Mouse (Mus musculus) kidney, adult 2 months (tissue): ENCODE results near the gene Slc24a3. TPM values are rescaled to one million over a fixed set of nuclear protein-coding genes. Genes with fewer than 3 reads are reported as not detected.

ENCODE experiments used
- DNase-seq: peaks from one replicate; pipeline ENCODE4 v3.0.0; 2021
- H3K27ac ChIP-seq: fragments of 200-500 bp; 2 replicates; pipeline ENCODE4 v1.5.1; 2012; ENCODE audit warnings: low read depth, low read length, control low read depth, inconsistent platforms; ENCODE audit not compliant: insufficient read depth
- H3K27me3 ChIP-seq: fragments of 200-500 bp; replicated peaks from 2 replicates; pipeline ENCODE4 v1.6.1; 2012; ENCODE audit warnings: mild to moderate bottlenecking, moderate library complexity, low read length, inconsistent platforms; ENCODE audit not compliant: control insufficient read depth, insufficient read depth
- H3K36me3 ChIP-seq: fragments of 200-500 bp; 2 replicates; pipeline ENCODE4 v1.6.1; 2012; ENCODE audit warnings: mild to moderate bottlenecking, moderate library complexity, low read length, inconsistent platforms; ENCODE audit not compliant: control insufficient read depth, insufficient read depth
- H3K4me1 ChIP-seq: fragments of 200-500 bp; 2 replicates; pipeline ENCODE4 v1.6.1; 2011; ENCODE audit warnings: low read length; ENCODE audit not compliant: control insufficient read depth, insufficient read depth
- H3K4me3 ChIP-seq: fragments of 200-500 bp; 2 replicates; pipeline ENCODE4 v1.5.1; 2011; ENCODE audit warnings: mild to moderate bottlenecking, low read depth, low read length, control low read depth; ENCODE audit not compliant: insufficient read depth
- CTCF ChIP-seq: fragments of 200-500 bp; conservative IDR thresholded peaks from 2 replicates; pipeline ENCODE4 v1.5.1; 2011; ENCODE audit warnings: low read depth, mild to moderate bottlenecking, control low read depth, low read length, moderate library complexity, mixed read lengths; ENCODE audit not compliant: insufficient read depth, insufficient read length
- POLR2A ChIP-seq: fragments of 200-500 bp; IDR thresholded peaks from one replicate; pipeline ENCODE4 v1.6.1; 2011; ENCODE audit warnings: low read depth, low read length, control low read depth
- WGBS: fragments of 180-500 bp; shearing (Covaris S2); methylation state at CpG from one replicate; pipeline ENCODE4 v1.1.7; 2018; 5-methylcytosine and 5-hydroxymethylcytosine counted together
- polyA plus RNA-seq: library from polyadenylated mRNA; depleted of rRNA; stranded (reverse); fragments of >200 nt; gene quantifications from 2 replicates; pipeline ENCODE4 v1.2.3, GENCODE M21; 2012

Slc24a3 gene
- polyA plus RNA-seq, 1 experiment = 3.4 TPM

DNA sequence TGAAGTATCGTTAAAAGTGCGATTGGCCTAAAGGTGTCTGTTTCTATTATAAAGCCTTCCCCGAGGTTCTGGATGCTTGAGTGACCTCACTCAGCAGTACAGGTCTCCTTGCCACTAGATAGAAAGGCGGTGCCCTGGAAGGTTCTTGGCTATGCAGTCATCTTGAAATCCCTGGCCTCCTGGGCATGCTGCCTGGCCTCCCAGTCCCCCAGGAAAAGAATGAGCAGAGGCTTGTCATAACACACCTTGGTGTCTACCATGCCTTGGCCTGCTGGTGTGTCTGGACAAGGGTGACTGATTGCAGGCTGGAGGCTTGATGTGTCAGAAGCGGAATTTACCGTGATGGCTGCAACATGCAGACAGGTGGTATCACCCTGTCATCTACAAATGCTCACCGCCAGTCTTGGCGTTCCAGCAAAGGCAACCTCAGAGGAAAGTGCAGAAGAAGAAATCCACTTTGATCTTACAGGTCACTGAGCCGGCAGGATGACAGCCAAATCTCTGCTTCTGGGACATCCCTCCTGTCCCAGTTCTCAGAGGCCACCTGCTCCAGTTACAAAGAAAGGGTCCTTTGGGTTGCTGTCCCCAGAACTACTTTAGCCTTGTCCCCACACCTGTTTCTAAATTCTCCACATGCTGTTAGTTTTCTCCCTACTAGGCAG lies 106.6 kb downstream of the Slc24a3 start:
- no peak for DNase-seq
- Histone ChIP-seq H3K4me1 (no peaks in the 10 kb centered on the region), H3K36me3 (no peaks in the 10 kb centered on the region), H3K27me3 (no peaks in the 10 kb centered on the region), H3K4me3 (no peak overlapping the region), H3K27ac (no peak overlapping the region)
- WGBS = 76% methylated on average over 9 of the region's 9 CpGs
- no peak for TF ChIP-seq POLR2A
- no peak for TF ChIP-seq CTCF

DNA sequence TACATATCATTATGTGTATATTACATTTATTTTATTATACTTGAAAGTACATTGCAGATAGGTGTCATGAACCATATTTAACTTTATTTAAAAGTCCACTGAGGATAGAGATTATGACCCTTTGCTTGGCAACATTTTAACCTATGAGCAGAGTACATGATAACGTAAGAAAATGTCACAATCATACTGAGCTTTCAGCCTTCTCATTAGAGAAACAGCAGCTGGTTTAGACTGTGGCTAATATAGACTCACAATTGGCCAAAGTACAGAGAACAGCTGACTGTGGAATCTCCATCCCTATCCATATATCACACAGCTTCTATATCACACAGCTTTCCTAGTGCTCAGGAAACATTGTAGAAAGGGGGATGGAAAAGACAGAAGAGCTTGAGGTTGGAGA lies 111.8 kb downstream of the Slc24a3 start:
- no peak for DNase-seq
- H3K27me3 ChIP-seq = no peaks in the 10 kb centered on the region
- no peaks in the 10 kb centered on the region for H3K36me3 ChIP-seq
- no peak overlapping the region for H3K4me3 ChIP-seq
- no peak overlapping the region for H3K27ac ChIP-seq
- 89% methylated on average over 1 of the region's 1 CpGs for WGBS
- H3K4me1 ChIP-seq = no peaks in the 10 kb centered on the region; the same call in 1 of the 2 replicates
- TF ChIP-seq POLR2A (no peak), CTCF (no peak)

DNA sequence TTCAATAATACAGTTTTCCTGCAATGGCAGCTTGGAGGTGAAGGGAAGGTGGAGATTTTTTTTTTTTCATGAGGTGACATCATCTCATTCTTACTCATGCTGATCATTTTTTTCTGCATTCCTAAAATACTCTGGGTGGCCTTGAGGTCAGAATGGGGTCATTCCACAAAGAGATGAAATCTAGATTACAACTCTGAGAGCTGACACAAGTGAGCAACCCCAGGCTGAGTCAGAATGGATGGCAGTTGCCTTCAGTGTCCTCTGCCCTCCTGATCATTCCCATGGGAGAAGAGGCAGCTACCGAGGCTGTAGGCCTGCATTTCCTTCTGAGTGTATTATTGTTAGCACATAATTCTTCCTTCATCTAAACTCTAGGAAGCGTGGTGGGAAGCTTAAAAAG lies 116.2 kb downstream of the Slc24a3 start:
- WGBS = 49% methylated on average over 2 of the region's 2 CpGs

DNA sequence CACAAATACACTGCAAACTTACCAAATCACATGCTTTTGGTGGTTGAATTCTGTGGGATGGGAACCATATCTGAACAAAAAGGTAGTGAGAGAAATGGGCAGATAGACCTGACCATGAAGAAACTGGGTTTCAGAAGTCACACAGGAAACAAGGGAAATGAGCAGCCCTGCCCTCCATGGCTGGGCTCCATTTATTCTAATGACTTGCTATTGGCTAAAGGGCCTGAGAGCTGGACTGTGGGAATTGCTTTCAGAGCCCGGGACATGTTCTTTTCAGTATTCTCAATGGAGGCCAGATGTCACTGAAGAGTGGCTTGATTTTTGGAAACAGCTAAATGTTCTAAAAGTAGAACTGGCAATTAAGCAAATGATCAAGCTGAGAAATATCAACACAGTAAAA lies 120.9 kb downstream of the Slc24a3 start:
- no peak for TF ChIP-seq POLR2A
- TF ChIP-seq CTCF = no peak
- peak; percentile 9 for DNase-seq
- H3K36me3 ChIP-seq = no peaks in the 10 kb centered on the region
- H3K4me3 ChIP-seq = no peak overlapping the region
- no peaks in the 10 kb centered on the region; the same call in 1 of the 2 replicates for H3K4me1 ChIP-seq
- H3K27me3 ChIP-seq = no peaks in the 10 kb centered on the region
- 70% methylated on average over 1 of the region's 1 CpGs for WGBS
- H3K27ac ChIP-seq = no peak overlapping the region

More for the DNA sequence above, 116.2 kb downstream of the Slc24a3 start:
- no peaks in the 10 kb centered on the region; the same call in 1 of the 2 replicates for H3K4me1 ChIP-seq
- TF ChIP-seq CTCF = no peak
- no peak for TF ChIP-seq POLR2A
- H3K4me3 ChIP-seq = no peak overlapping the region
- no peaks in the 10 kb centered on the region for H3K27me3 ChIP-seq
- no peaks in the 10 kb centered on the region for H3K36me3 ChIP-seq
- peak; percentile 33 for DNase-seq
- no peak overlapping the region for H3K27ac ChIP-seq

DNA sequence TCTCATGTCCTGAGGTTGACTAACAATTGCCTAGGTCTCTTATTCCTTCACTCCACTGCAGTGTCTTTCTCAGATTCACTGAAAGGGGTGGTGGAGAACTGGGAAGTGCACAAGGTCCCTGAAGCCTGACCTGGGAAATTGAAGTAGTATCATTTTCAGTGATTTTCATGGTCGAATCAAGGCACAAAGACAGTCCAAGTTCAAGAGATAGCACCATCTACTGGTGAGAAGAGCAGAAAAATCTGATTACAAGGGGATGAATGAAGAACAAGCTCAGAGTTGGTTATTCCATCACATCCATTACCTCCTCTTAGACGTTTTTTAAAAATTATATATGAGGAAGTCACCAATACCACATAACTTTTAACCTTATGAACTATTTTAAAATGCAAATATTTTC lies 123.9 kb downstream of the Slc24a3 start:
- TF ChIP-seq POLR2A (no peak), CTCF (0 out of 2 replicates have a peak, but pooled peaks have one; percentile 3)
- H3K36me3 ChIP-seq = no peaks in the 10 kb centered on the region
- no peaks in the 10 kb centered on the region for H3K4me1 ChIP-seq
- 11% methylated on average over 2 of the region's 2 CpGs for WGBS
- no peak overlapping the region for H3K27ac ChIP-seq
- H3K4me3 ChIP-seq = no peak overlapping the region
- H3K27me3 ChIP-seq = no peaks in the 10 kb centered on the region
- peak; percentile 36 for DNase-seq

DNA sequence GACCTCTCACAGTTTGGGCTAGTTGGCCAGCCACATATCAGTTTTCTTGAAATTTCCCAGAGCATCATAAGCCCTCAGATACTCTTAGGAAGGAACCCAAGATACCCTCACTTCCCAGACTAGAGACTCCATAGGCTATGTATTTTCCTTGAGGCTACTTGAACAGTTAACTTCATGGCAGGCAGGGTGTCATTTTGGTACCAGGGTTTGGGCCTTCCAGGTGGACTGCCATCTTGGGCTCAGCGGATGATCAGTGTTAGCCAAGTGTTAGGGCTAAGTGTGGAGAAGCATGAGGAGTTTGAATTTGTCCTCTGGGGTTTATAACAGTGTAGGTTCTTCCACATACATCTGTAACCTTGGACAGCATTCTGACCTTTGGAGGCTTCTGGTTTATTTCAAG lies 124.6 kb downstream of the Slc24a3 start:
- no peak overlapping the region for H3K4me3 ChIP-seq
- no peaks in the 10 kb centered on the region for H3K36me3 ChIP-seq
- no peak for DNase-seq
- no peak for TF ChIP-seq CTCF
- TF ChIP-seq POLR2A = no peak
- H3K27ac ChIP-seq = no peak overlapping the region
- H3K27me3 ChIP-seq = no peaks in the 10 kb centered on the region
- no peaks in the 10 kb centered on the region for H3K4me1 ChIP-seq
- 100% methylated on average over 1 of the region's 1 CpGs for WGBS

DNA sequence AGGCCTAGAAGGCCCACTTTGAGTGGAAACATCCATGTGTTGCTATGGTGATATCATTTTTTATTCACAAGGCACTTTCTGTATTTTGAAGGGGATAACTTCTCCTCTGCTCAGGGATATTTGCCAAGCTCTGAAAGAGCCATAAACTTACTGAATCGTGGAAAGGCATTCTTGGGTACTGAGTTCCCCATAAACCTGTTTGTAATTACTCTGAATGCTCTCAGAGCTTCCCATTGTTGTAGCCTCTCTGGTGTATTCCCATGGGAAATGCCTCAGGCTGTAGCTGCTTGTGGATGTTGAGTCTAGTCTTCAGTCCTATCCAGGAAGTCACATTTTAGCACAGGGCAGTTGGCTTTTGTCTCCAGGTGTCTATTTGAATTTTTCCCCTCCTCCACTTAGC lies 125.3 kb downstream of the Slc24a3 start:
- no peak for TF ChIP-seq POLR2A
- no peak for TF ChIP-seq CTCF
- H3K27ac ChIP-seq = no peak overlapping the region
- WGBS = 7% methylated on average over 1 of the region's 1 CpGs
- no peaks in the 10 kb centered on the region for H3K36me3 ChIP-seq
- no peak overlapping the region for H3K4me3 ChIP-seq
- no peak for DNase-seq
- H3K4me1 ChIP-seq = no peaks in the 10 kb centered on the region
- no peaks in the 10 kb centered on the region for H3K27me3 ChIP-seq
